Mouse (Mus musculus): ENCODE results near the gene Zbtb43.

The Zbtb43 gene

DNA sequence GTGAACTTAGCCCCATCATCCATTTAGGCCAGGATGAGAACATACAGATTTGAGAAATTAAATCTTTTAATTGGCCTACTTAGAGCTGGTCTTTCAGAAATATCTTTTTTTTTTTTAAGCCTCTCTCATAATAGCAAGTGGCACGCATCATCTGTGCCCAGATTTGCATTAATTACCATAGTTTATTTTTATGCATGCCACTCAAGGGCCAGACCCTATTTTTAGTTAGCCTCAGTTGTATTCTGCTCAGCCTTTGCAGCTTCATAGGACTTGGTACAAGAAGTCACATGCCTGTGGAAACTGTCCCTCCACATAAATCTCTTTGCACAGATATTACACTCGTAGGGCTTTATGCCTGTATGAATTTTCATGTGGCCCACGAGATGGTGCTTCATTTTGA is 14.9 kb downstream of the Zbtb43 start:
- no peak for DNase-seq (ENCODE audit: low spot score)

DNA sequence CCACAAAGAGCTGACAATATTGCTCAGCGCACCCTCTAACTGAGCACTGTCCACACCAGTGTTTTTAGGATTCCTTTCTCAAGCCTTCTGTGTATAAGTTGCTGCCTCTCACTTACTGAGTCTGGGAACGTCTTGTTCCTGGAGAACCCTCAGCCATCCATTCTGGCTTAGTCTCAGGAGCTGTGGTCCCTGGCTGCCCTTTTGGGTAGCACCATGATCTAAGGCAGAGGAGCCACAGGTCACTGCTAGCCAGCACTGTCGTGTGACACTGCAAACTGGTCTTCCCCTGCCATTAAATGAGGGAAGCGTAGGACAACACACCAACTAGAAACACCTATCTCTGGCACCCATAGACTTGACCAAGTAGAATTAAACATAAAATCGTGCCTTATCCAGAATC is 15.6 kb downstream of the Zbtb43 start:
- no peak for DNase-seq (ENCODE audit: low spot score)

GRCm38 (mm10) chr2:33452140-33452539 is 16.2 kb downstream of the Zbtb43 start:
- peak; percentile 41 for DNase-seq (ENCODE audit: low spot score)

DNA sequence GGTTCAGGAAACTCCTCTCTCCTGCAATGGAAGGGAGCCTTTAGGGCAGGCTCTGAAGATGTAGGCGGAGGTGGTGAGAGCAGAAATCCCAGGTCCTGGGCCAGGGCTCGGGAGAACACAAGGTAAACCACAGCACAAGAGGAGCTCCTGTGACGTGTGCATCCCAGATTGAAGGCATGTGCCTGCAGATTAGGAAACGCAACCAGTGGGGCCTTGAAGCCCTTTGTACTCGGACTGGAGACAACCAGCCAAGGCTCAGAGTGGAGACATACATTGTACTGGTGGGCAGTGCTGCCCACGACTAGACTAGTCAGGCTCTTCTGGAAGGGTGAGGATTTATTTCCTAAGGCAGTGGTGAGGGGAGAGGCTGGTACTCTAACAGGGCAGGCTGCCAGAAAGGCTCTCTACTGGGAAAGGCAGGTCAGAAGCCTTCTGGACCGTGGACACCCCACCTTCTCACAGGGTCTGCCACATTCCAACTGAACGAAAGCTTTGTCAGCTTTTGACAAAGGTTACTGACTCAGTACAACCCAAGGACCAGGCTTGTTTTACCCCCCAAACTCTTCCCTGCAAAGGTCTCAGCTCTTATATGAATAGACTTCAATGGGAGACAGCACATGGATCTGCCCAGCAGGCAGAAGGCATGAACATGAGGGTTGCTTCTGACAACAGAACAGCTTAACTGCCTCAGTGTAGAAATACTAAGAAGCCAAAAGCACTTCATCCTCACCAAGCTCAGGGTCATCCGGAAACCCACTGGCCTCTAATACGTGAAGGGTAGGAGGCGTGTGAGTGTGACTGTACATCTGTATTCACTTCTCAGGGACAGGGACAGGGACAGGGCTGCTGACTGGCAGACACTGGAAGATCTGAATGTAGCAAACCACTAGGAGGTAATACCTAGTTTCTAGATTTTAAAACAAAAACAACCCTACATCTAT is 17.1 kb downstream of the Zbtb43 start:
- no peak for DNase-seq (ENCODE audit: low spot score)

GRCm38 (mm10) chr2:33449119-33449873 is 19.1 kb downstream of the Zbtb43 start:
- no peak for DNase-seq (ENCODE audit: low spot score)

DNA sequence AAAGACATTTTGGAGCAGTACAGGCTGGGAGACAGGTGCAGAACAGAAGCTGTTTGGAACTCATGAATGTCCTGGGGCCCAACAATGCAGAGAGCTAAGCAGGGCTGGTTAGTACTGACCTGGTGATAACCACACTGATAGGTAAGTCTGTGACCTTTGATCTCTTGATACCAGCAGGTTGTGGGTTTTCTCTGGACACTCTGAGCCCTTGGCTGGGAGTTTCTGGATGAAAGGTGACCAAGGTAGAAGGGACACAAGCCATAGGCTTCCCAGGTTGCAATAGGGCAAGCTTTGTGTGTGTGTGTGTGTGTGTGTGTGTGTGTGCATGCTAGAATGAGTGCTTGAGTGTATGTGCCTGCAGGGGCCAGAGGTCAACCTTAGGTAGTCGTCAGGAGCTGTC is 21.6 kb downstream of the Zbtb43 start:
- no peak for DNase-seq (ENCODE audit: low spot score)

DNA sequence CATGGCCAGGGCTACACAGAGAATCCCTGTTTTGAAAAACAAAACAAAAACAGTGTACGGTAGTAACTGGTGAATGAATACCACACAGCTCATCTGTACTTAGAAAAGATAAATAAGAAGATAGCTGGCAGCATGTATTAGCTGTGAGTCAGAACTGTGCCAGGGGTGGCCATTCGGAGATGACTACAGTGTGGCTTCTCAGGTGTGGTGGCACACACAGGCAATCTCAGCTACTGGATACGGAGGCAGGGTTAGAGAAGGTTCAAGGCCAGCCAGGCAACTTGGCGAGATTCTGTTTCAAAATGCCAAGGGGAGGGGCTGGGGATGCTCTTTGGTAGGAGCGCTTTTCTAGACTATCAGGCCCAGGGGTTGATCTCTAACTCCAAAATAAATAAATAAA is 22.6 kb downstream of the Zbtb43 start:
- no peak for DNase-seq (ENCODE audit: low spot score)

DNA sequence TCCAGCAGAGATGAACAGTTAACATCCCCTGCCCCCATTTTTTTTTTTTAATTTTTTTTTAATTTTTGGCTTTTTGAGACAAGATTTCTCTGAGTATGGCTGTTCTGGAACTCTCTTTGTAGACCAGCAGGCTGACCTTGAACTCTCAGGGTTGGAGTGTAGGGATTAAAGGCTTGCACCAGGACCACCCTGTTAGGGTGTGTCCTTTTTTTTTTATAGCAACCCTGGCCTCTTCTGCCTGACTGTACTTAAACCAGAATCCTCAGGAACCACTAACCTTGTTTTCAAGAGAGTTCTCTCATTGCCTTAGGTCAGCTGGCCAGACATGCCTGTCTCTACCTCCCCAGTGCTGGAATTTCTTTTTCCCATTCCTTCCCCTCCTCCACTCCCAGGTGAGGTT is 23.5 kb downstream of the Zbtb43 start:
- DNase-seq (ENCODE audit: low spot score) = no peak

GRCm38 (mm10) chr2:33444358-33444757 is 24.0 kb downstream of the Zbtb43 start:
- peak; percentile 94 for DNase-seq (ENCODE audit: low spot score)

DNA sequence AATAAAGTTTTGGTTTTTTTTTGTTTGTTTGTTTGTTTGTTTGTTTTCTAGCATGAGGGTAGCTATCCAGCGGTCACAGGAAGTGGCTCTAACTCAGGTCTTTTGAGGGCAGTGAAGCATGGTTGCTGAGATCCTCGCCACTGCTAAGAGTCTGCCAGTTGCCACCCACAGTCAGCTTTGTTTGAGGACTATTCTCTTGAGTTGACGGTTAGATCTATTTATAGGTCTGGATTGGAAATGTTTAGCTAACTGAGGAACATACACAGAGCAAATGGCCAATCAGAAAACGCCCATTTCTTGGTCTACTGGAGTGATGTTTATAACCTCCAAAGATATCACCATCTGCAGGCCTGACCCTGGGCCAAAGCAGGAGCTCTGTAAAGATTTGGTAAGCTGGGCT is 25.7 kb downstream of the Zbtb43 start:
- no peak for DNase-seq (ENCODE audit: low spot score)

GRCm38 (mm10) chr2:33440893-33441292 is 27.5 kb downstream of the Zbtb43 start:
- no peak for DNase-seq (ENCODE audit: low spot score)

- no peak for DNase-seq (ENCODE audit: low spot score)
Measured at GRCm38 (mm10) chr2:33439980-33440670, 28.2 kb downstream of the Zbtb43 start.

GRCm38 (mm10) chr2:33439471-33439881 is 28.9 kb downstream of the Zbtb43 start:
- DNase-seq (ENCODE audit: low spot score) = no peak

DNA sequence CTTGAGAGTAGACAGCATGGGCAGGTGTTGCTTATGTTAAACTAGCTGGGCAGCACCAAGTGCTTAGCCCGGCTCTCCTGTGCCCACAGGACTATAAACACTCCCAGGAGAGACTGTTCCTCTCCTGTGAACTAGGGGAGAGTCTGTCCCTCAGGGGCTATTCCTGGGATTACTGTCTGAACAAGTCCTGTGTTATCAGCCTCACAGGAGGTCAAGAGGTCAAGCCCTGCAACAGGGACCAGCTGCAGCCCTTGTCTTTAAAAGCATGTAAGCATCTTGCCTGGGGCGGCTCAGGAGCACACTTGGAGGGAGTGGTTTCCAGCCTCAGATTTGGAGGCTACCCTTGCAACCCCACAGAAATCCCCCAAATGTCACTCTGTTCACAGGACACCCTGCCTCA is 30.0 kb downstream of the Zbtb43 start:
- no peak for DNase-seq (ENCODE audit: low spot score)

DNA sequence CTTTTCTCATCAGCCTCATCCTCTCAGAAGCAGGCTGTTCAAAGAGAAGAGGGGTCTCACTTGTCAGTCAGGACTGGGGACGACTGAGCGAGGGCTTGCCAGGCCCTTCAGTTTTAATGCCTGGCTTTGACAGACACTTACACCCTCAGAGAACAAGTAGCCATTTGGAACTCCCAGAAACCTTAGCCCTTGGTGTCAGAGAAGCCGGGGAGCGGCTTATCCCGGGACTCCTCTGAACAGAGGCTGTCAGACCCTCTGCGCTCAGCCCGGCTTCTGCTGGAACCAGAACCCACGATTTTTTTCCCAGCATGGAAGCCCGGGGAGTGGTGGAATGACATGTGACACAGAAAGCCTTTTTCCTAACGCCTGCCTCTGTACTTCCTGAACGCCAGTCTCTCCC is 31.2 kb downstream of the Zbtb43 start:
- no peak for DNase-seq (ENCODE audit: low spot score)

DNA sequence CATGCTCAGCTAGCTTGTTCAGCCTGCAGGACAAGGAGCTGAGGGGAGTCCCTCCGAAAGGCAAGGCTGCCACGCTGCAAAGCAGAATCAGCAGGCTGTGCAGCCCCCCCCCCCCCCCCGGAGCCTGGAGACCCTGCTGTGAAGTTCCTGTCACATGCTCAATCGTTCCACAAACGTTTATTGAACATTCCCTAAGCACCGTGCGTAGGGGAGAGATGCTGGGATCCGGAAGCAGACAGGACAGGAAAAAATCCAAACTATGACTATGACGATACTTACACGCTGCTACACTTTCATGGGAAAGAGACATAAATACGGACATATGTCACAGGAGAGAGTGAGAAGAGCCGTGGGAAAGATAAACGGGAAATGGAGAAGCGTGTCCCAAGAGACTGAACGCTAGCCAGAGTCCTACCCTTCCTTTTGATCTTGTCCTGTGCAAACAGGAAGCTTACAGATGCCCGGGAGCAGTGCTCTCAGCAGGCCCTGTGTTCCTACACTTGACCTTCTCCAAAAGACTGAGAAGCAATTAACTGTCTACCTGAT is 32.3 kb downstream of the Zbtb43 start:
- no peak for DNase-seq (ENCODE audit: low spot score)

GRCm38 (mm10) chr2:33435036-33435650 is 33.2 kb downstream of the Zbtb43 start:
- DNase-seq (ENCODE audit: low spot score) = no peak

DNA sequence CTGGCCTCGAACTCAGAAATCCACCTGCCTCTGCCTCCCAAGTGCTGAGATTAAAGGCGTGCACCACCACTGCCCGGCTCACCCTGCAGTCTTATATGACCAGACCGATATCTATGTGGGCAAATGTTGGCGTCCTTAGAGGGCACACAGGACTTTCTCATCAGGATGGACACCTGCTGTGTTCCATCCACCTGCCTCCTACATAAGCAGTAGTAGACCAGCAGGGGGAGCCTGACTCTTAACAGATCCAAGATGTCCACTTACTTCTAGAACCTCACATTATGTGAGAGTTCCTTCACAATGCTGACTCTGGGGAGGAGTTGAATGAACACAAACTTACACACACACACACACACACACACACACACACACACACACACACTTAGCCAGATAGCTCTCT is 35.5 kb downstream of the Zbtb43 start:
- DNase-seq (ENCODE audit: low spot score) = peak; percentile 77

DNA sequence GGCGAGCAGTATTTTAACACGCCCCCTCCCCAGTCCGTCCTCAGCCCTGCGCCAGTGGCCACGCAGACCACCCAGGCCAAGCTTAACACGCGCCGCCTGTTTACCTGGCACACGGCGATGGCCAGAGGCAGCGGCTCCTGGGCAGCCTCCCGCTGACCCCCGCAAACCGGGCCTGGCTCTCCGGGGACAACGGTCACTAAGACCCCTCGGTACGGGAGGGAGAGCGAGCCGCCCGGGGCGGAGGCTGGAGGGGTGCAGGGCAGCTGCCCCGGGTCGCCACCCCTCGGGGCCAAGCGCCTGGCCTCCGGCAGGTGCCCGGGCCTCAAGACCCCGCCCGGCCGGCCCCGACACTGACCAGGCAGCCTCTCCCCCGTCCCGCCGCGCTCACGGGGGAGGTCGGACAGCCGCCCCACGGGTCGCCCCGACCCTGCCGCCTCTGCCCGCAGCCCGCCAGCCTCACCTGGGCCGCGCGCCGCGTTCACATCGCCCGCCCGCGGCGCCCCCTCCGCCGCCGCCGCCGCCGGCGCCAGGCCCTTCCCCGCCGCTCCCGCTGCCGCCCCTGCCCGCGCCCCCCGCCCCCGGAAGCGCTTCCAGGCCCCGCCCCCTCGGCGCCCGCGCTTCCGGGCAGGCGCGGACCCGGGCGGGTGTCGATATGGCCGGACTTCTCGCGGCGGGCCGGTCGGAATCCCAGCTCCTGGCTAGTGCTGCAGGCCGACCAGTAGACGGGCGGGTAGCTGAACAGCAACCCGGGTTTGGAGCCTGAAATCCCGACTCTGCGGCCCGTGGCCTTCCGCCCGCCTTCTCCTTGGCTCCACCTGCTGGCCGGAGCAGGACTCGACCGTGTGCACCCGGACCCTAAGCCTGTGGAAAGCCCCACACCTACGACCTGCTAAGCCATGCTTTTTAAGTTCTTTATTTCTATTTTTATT is 37.3 kb downstream of the Zbtb43 start, which contains the start of gene Zbtb34:
Gene Zbtb34 (minus strand): TSS at position 554 of the 929 bp plus-strand sequence.
- peak; percentile 54 for DNase-seq (ENCODE audit: low spot score)

DNA sequence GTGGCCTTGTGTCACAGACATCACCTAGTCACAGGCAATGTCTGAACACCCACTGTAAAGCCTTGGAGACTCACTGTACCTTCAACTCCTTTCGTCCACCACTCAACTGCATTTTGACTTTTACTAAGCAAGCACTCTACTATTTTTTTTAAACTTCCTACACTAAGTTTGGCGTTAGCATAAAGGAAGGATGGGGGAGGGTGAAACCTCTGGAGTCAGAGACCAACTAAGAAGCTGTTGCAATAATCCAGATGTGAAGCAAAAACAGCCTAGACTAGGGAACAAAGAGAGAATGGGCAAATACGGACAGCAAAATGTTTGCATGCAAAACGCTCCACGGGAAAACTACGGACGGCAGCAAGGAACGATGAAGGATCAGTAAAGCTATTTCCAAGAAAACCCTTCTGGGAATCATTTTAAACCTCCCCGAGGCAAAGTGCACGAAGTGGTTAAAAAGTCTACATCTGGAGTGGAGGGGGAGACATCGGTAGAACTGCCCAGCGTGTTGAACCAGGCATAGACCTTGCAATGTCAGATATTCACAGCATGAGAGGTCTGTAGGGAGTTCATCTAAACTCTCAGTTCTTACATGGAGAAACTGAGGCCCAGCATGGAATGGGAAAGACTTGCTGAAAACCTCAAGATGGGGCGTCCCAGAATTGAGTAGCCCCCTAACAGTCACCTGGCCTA is 38.1 kb downstream of the Zbtb43 start:
- DNase-seq (ENCODE audit: low spot score) = no peak

Data from urinary bladder, postnatal 14 days (tissue).